28 mouse cellular contexts compared by ENCODE assay signal in genomic region chr16:59497947-59498346, GRCm38 (mm10). TPM values are rescaled to one million over a fixed set of nuclear protein-coding genes. Genes with fewer than 3 reads are reported as not detected.
DNase-seq lines count a peak whose midpoint lies in the region; ATAC-seq and TF ChIP-seq lines count a peak whose summit lies in the region.
"Had no signal": no experiment of that assay in that cellular context is flagged by ENCODE, and none has a peak within 500 bp of the region (broad histone marks: within the 10 kb centered on the region; RNA-seq: fewer than 3 reads in every experiment).

No protein-coding gene starts in this region.

- H3K4me2 ChIP-seq in heart, postnatal 0 days (ENCODE audit: low read depth, low read length) = no peak overlapping the region
- no peak overlapping the region for H3K4me2 ChIP-seq in heart, embryonic 11.5 days
- no peak overlapping the region for H3K4me2 ChIP-seq in kidney, embryonic 16.5 days (replicated peaks; ENCODE audit: low read depth, low read length)
- H3K4me2 ChIP-seq: embryonic facial prominence, embryonic 15.5 days; forebrain, embryonic 15.5 days; heart, embryonic 13.5 days; hindbrain, embryonic 13.5 days; liver, embryonic 15.5 days; lung, embryonic 15.5 days; midbrain, embryonic 13.5 days had no signal

- H3K9me3 ChIP-seq in heart, postnatal 0 days (replicated peaks; ENCODE audit: control insufficient read depth, low read length) = no peaks in the 10 kb centered on the region
- no peaks in the 10 kb centered on the region for H3K9me3 ChIP-seq in heart, embryonic 11.5 days (replicated peaks; ENCODE audit: control insufficient read depth, low read length)
- H3K9me3 ChIP-seq in kidney, embryonic 16.5 days (ENCODE audit: low read length) = no peaks in the 10 kb centered on the region
- H3K9me3 ChIP-seq: embryonic facial prominence, embryonic 15.5 days; forebrain, embryonic 15.5 days; G1E; heart, embryonic 13.5 days; hindbrain, embryonic 13.5 days; limb, embryonic 10.5 days; liver, embryonic 15.5 days; lung, embryonic 15.5 days; megakaryocyte, embryonic 14.5 days; midbrain, embryonic 13.5 days had no signal

- no peaks in the 10 kb centered on the region for H3K27me3 ChIP-seq in heart, postnatal 0 days (ENCODE audit: control insufficient read depth, insufficient read depth, low read length)
- no peaks in the 10 kb centered on the region for H3K27me3 ChIP-seq in heart, embryonic 11.5 days (ENCODE audit: control insufficient read depth, insufficient read depth, low read length)
- H3K27me3 ChIP-seq in kidney, embryonic 16.5 days (ENCODE audit: insufficient read depth, low read length) = no peaks in the 10 kb centered on the region
- H3K27me3 ChIP-seq: embryonic facial prominence, embryonic 15.5 days; forebrain, embryonic 15.5 days; heart, embryonic 13.5 days; hindbrain, embryonic 13.5 days; liver, embryonic 15.5 days; lung, embryonic 15.5 days; megakaryocyte, embryonic 14.5 days; midbrain, embryonic 13.5 days had no signal

- 0 out of 2 replicates have a peak overlapping the region, but pooled peaks have one; percentile 34 for H3K27ac ChIP-seq in heart, postnatal 0 days (ENCODE audit: low read depth)
- H3K27ac ChIP-seq in heart, embryonic 11.5 days (ENCODE audit: low read depth, low read length) = no peak overlapping the region
- H3K27ac ChIP-seq in kidney, embryonic 16.5 days (ENCODE audit: low read length) = peak overlapping the region; percentile 23; the same call in 1 of the 2 replicates
- H3K27ac ChIP-seq: embryonic facial prominence, embryonic 15.5 days; forebrain, embryonic 15.5 days; heart, embryonic 13.5 days; hindbrain, embryonic 13.5 days; limb, embryonic 10.5 days; liver, embryonic 15.5 days; lung, embryonic 15.5 days; midbrain, embryonic 13.5 days; stomach, postnatal 0 days had no signal

- peak; percentile 16; the same call in 1 of the 2 replicates for TF ChIP-seq CTCF in heart, postnatal 0 days (IDR thresholded peaks at IDR 0.05; ENCODE audit: low read depth)

- H3K9ac ChIP-seq in heart, postnatal 0 days (replicated peaks; ENCODE audit: low read depth, low read length) = no peak overlapping the region
- H3K9ac ChIP-seq in heart, embryonic 11.5 days (ENCODE audit: low read depth, low read length) = no peak overlapping the region
- H3K9ac ChIP-seq in kidney, embryonic 16.5 days (replicated peaks; ENCODE audit: low read length) = no peak overlapping the region
- H3K9ac ChIP-seq: embryonic facial prominence, embryonic 15.5 days; forebrain, embryonic 15.5 days; heart, embryonic 13.5 days; hindbrain, embryonic 13.5 days; liver, embryonic 15.5 days; lung, embryonic 15.5 days; midbrain, embryonic 13.5 days had no signal

- WGBS in heart, postnatal 0 days = 77% methylated on average over 1 of the region's 1 CpGs
- WGBS in heart, embryonic 11.5 days (ENCODE audit: insufficient replicate concordance) = 76% methylated on average over 1 of the region's 1 CpGs
- 74% methylated on average over 1 of the region's 1 CpGs for WGBS in kidney, embryonic 16.5 days

- peaks cover 84% of the 10 kb centered on the region for H3K36me3 ChIP-seq in heart, postnatal 0 days (replicated peaks; ENCODE audit: control insufficient read depth, insufficient read depth, low read length)
- peaks cover 16% of the 10 kb centered on the region for H3K36me3 ChIP-seq in heart, embryonic 11.5 days (ENCODE audit: control insufficient read depth, insufficient read depth, low read length)
- H3K36me3 ChIP-seq in kidney, embryonic 16.5 days (ENCODE audit: insufficient read depth, low read length) = peaks cover 22% of the 10 kb centered on the region
- H3K36me3 ChIP-seq: forebrain, embryonic 15.5 days had no signal

- no peak for DNase-seq in heart, postnatal 0 days (ENCODE audit: low spot score)
- peak; percentile 69 for DNase-seq in R1 (ENCODE audit: low read depth, low spot score)
- DNase-seq in cerebellum, adult 9-10 months = no peak
- DNase-seq in layer of hippocampus, postnatal 25 days (ENCODE audit: extremely low spot score in 1 of 2, low spot score in 1 of 2) = no peak
- no peak for DNase-seq in adrenal gland, postnatal 36 days
- DNase-seq: adrenal gland, adult 2 months; cerebellum, adult 11-12 months; cerebellum, postnatal 36 days; gastrocnemius, postnatal 14 days; heart, adult 18-20 months; heart, postnatal 36 days; layer of hippocampus, adult 9-11 months; liver; lung, postnatal 36 days had no signal

- no peak overlapping the region for H3K4me3 ChIP-seq in heart, postnatal 0 days (ENCODE audit: low read depth, low read length)
- no peak overlapping the region for H3K4me3 ChIP-seq in heart, embryonic 11.5 days (ENCODE audit: low read depth, low read length)
- H3K4me3 ChIP-seq in kidney, embryonic 16.5 days (ENCODE audit: low read length) = no peak overlapping the region
- H3K4me3 ChIP-seq: embryonic facial prominence, embryonic 15.5 days; forebrain, embryonic 15.5 days; heart, embryonic 13.5 days; hindbrain, embryonic 13.5 days; limb, embryonic 10.5 days; liver, embryonic 15.5 days; lung, embryonic 15.5 days; megakaryocyte, embryonic 14.5 days; midbrain, embryonic 13.5 days had no signal

- TF ChIP-seq EP300 in heart, postnatal 0 days (IDR thresholded peaks at IDR 0.05; ENCODE audit: low read depth) = no peak

- no peak for ATAC-seq in heart, postnatal 0 days (ENCODE audit: insufficient read depth, low read depth)
- ATAC-seq in heart, embryonic 11.5 days (replicated peaks; ENCODE audit: insufficient number of reproducible peaks, low FRiP score, low TSS enrichment) = no peak
- ATAC-seq in kidney, embryonic 16.5 days (ENCODE audit: low FRiP score, low TSS enrichment) = peak; percentile 59; the same call in 1 of the 2 replicates
- ATAC-seq: CD4-positive, CD25-positive, alpha-beta regulatory T cell, adult 4 months; forebrain, embryonic 15.5 days; midbrain, embryonic 13.5 days had no signal

- no peaks in the 10 kb centered on the region for H3K4me1 ChIP-seq in heart, postnatal 0 days (ENCODE audit: control insufficient read depth, insufficient read depth)
- 0 out of 2 replicates have a peak, but pooled peaks cover 2% of the 10 kb centered on the region for H3K4me1 ChIP-seq in heart, embryonic 11.5 days (ENCODE audit: control insufficient read depth, insufficient read depth, low read length)
- 0 out of 2 replicates have a peak, but pooled peaks cover 2% of the 10 kb centered on the region for H3K4me1 ChIP-seq in kidney, embryonic 16.5 days (ENCODE audit: insufficient read depth, low read length)
- H3K4me1 ChIP-seq: embryonic facial prominence, embryonic 15.5 days; forebrain, embryonic 15.5 days; hindbrain, embryonic 13.5 days; limb, embryonic 10.5 days; liver, embryonic 15.5 days; lung, embryonic 15.5 days; midbrain, embryonic 13.5 days had no signal

RNA-seq across cellular contexts. Expression of gene Riox2, which starts 26.4 kb away (rescaled TPM):
- 0.73 and 3.4 TPM in 2 replicates for total RNA-seq in heart, postnatal 0 days (2014; rRNA removed; ENCODE audit: low replicate concordance)
- 15.0 and 16.3 TPM in 2 replicates for polyA plus RNA-seq in heart, postnatal 0 days (2015; fragmentation: Nextera tagmentation; extraction: Ambion mirVana)
- polyA plus RNA-seq in heart, embryonic 11.5 days (2014; fragmentation: Nextera tagmentation; extraction: Ambion mirVana) = 29.4 and 30.1 TPM in 2 replicates
- 37.8 and 39.8 TPM in 2 replicates for polyA plus RNA-seq in kidney, embryonic 16.5 days (2015; fragmentation: Nextera tagmentation; extraction: Ambion mirVana)
- total RNA-seq in layer of hippocampus, postnatal 25 days (2021) = 10 to 100 TPM; 13.8 to 16.2 TPM
- total RNA-seq in adrenal gland, postnatal 36 days (2021) = 10 to 100 TPM; 23.9 to 26.1 TPM
